Mouse (Mus musculus) left cerebral cortex, postnatal 14 days (tissue): ENCODE measurements around the gene 2700097O09Rik. TPM values are rescaled to one million over a fixed set of nuclear protein-coding genes. Genes with fewer than 3 reads are reported as not detected.
"Not testable (repeated sequence)": the region's sequence is repeated elsewhere in the genome, so short reads cannot be mapped to it uniquely, and the experiment has no call there.

ENCODE experiments used
- DNase-seq, 2 experiments: peaks; one replicate each; pipeline ENCODE4 v3.0.0; 2021 to 2022; ENCODE audit warnings: low spot score in 2 of 2, mixed read lengths in 1 of 2
- intact Hi-C: fragments of 180-260 bp; cut with DNase I; formaldehyde crosslinking; loops from one replicate; pipeline ENCODE4 v1.15.1; 2025
- long read RNA-seq, 2 experiments: library from polyadenylated mRNA; stranded (forward); transcript quantifications; one replicate each; pipeline ENCODE4 v2.0.0; 2021
- total RNA-seq, 2 experiments: library from RNA; stranded (reverse); gene quantifications; 2 replicates each; pipeline ENCODE4 v1.2.3; 2021

The 2700097O09Rik gene
- total RNA-seq = 1 to 10 TPM; 7.8 to 8.8 TPM
- long read RNA-seq, experiment 1, partial matches to known transcripts = 2 of 5 reads
- long read RNA-seq, experiment 1, other reads (novel, unspliced or antisense) = 1 of 5 reads
- long read RNA-seq, experiment 2, partial matches to known transcripts = 3 of 10 reads
- long read RNA-seq, experiment 2, other reads (novel, unspliced or antisense) = 3 of 10 reads

- intact Hi-C loops = not testable (repeated sequence)
- DNase-seq = peak; percentile 93 to 94
These were observed at the start of gene 2700097O09Rik, which contains the start of gene Srp54a for GRCm38 (mm10) chr12:55079726-55080600. TSS of gene 2700097O09Rik (minus strand) at chr12:55080110. TSS of gene Srp54a (plus strand) at chr12:55080262.

DNA sequence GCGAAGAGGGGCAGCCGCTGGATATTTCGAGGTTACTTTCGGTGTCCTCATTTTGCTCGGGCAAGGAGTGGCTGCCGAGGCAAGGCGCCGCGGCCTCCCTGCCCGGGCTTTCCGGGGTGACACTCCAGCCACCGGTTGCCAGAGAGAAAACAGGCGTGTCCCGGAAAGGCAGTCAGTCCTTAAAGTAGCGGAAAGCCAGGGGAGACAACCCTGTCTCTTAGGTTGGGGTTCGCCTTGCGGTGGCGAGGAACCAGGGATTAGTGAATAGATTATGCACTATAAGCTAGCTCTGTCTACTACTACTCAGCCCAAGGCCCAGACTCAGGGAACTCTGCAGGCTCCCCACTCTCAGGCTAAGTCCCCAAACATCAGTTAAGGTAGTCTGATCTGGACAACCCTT lies 44.8 kb upstream of the 2700097O09Rik start:
- intact Hi-C loops, DNase-seq: not testable (repeated sequence)

GRCm38 (mm10) chr12:55124242-55124641 lies 44.3 kb upstream of the 2700097O09Rik start, which contains the start of gene Fam177a:
TSS of gene Fam177a (plus strand) at chr12:55124469.
- intact Hi-C loops, DNase-seq: not testable (repeated sequence)

DNA sequence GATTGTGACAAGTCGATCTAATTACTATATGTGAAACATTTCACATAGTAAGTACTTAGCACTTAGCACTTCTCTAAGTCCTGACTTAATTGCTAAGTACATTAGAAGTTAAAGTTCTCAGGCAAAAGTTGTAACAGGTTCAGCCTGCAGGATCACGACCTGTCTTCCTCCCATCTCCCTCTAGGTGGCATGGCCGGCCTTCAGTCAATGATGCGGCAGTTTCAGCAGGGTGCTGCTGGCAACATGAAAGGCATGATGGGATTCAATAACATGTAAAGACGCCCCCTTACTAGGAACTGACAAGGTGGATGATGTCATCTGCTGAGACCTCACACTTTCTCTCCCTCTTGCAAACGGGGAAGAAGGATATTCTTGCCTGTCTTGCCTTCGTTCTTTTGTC lies 32.7 kb upstream of the 2700097O09Rik start:
- DNase-seq, intact Hi-C loops: not testable (repeated sequence)

GRCm38 (mm10) chr12:55092127-55092526 lies 12.2 kb upstream of the 2700097O09Rik start:
- intact Hi-C loops, DNase-seq: not testable (repeated sequence)

- intact Hi-C loops, DNase-seq: not testable (repeated sequence)
These were observed 662 bp upstream of the 2700097O09Rik start for GRCm38 (mm10) chr12:55080601-55080942.

DNA sequence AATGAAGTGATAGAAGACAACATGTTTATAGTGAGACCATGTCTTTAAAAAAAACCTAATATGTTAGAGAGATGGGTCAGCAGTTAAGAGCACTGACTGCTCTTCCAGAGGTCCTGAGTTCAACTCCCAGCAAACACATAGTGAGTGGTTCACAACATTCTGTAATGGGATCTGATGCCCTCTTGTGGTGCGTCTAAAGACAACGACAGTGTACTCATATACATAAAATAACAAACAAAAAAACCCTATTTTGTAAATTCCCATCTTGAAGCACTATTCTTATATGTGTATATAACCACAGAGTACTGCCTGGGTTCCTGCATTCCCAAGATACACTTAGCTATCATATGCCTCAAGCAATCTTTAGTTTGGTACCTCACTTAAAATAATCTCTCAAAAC lies 1.2 kb downstream of the 2700097O09Rik start:
- DNase-seq = not testable (repeated sequence)

DNA sequence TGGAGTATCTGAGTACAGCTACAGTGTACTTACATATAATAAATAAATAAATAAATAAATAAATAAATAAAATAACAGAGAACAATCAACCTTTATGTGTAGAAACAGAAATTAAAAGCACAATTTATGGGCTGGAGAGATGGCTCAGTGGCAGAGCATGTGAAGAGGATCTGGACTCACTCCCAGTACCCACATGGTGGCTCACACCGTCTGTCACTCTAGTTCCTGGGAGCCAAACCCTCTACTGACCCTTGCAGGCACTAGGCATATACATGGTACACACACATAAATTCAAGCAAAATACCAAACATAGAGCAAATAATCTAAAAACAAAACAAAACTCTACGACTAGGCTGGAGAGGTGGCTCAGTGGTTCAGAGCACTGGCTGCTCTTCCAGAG lies 4.6 kb downstream of the 2700097O09Rik start:
- no peak for DNase-seq
- intact Hi-C loops = no loop called here

More for the DNA sequence above, 1.2 kb downstream of the 2700097O09Rik start:
- intact Hi-C loops = not testable (repeated sequence)

- intact Hi-C loops = no loop called here
- DNase-seq = no peak
These were observed 6.2 kb downstream of the 2700097O09Rik start for GRCm38 (mm10) chr12:55073686-55074085.

GRCm38 (mm10) chr12:55072495-55072894 lies 7.4 kb downstream of the 2700097O09Rik start:
- intact Hi-C loops = no loop called here
- DNase-seq = no peak

DNA sequence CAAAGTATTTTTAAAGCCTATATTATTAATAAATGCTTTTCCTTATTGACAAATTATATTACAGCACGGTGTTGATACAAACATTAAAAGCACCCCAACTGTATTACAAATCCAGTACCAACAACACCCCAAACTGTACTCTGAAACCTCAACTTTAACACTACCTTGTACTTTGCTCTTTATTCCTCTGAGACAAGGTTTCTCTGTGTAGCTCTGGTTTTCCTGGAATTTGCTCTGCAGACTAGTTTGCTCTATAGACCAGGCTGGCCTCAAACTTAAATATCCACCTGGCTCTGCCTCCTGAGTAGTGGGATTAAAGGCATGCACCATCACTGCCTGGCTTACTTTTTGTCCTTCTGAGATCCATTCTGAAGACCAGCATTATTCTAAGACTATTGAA lies 17.8 kb downstream of the 2700097O09Rik start:
- intact Hi-C loops = no loop called here
- no peak for DNase-seq

GRCm38 (mm10) chr12:55061006-55061405 lies 18.9 kb downstream of the 2700097O09Rik start:
- no peak for DNase-seq
- intact Hi-C loops = no loop called here

DNA sequence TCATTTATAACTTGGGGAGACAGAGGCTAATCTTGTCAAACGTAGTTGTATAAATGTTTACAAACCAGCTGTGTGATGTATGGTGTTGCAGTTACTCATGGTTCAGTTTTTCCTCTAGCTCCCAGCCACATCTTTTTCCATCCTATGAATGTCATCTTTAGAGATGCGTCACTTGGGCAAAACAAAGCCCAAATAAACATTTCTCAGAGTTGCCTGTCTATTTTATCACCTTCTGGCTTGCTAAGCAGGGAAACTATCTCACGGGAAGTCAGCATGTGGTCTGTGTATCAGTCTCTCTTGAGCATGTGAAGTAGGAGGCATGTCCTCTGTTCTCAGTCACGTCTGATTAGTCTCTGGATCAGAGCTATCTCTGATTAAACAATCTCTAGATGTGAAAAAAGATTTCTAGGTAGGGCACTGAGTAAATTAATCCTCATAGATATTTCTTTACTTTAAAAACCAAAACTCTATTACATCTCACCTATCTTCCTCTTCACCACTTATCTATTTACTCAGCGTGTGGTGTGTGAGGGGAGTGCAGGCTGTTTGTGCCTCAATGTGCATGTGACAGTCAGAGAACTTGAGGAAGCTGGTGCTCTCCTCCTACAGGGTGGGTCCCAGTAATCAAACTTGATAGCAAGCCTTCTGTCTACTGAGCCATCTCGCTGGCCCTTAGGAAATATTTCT lies 19.6 kb downstream of the 2700097O09Rik start:
- intact Hi-C loops = no loop called here
- no peak for DNase-seq

DNA sequence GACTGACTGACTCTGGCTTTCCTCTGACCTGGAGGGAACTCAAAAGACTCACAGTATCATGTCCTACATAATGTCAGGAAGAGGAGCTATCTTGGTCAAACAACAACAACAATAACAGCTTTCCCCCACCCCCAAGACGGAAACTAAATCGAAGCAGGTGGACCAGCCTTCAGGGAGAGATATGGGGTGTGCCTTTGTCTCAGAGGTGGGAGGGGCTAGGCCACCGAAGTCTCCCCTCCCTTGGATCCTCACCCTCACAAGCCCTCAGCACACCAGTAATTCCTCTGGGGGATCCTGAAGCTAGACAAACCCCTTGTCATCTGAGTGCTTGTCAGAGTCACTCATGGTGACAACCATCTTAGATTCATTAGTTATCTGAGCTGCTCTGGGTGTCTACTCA lies 20.1 kb downstream of the 2700097O09Rik start:
- intact Hi-C loops = no loop called here
- DNase-seq = no peak

GRCm38 (mm10) chr12:55058865-55059615 lies 20.9 kb downstream of the 2700097O09Rik start:
- intact Hi-C loops = no loop called here
- DNase-seq = no peak

GRCm38 (mm10) chr12:55056703-55057102 lies 23.2 kb downstream of the 2700097O09Rik start:
- DNase-seq = no peak
- intact Hi-C loops = no loop called here

- DNase-seq = no peak
- intact Hi-C loops = no loop called here
These were observed 25.2 kb downstream of the 2700097O09Rik start for GRCm38 (mm10) chr12:55054551-55055241.

DNA sequence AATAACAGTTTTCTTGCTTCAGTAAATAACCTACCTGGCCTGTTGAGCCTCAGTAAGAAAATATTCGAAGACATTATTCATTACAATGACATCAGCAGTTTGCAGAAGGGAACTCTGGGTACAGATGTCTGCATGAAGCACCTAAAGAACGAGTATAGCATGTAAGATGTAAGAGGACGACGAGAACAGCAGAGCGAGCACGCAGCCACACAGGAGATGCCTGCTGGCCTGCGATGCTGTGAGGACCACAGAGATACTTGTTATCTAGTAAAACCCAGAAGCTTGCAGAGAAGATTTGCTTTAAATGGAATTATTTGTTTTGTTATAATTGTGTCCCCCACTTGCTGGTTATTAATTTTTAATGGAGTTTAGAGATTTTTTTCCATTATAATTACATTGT lies 26.6 kb downstream of the 2700097O09Rik start:
- intact Hi-C loops = no loop called here
- no peak for DNase-seq
